Mouse (Mus musculus) heart, adult 2 months (tissue): ENCODE measurements around the gene Tmem104. TPM values are rescaled to one million over a fixed set of nuclear protein-coding genes. Genes with fewer than 3 reads are reported as not detected.
A peak's percentile ranks its signal among the peaks of the same experiment; 100 is the strongest.

Experiments used
- DNase-seq, 2 experiments: peaks; one replicate each; pipeline ENCODE4 v3.0.0; 2021
- H3K27ac ChIP-seq: fragments of 200-600 bp; 2 replicates; pipeline ENCODE4 v1.8.1; 2022
- H3K27me3 ChIP-seq: fragments of 200-500 bp; 2 replicates; pipeline ENCODE4 v1.6.1; 2012; ENCODE audit warnings: mild to moderate bottlenecking, low read length, inconsistent platforms, mixed read lengths; ENCODE audit not compliant: control insufficient read depth, insufficient read depth
- H3K36me3 ChIP-seq: fragments of 200-500 bp; 2 replicates; pipeline ENCODE4 v1.6.1; 2012; ENCODE audit warnings: low read length, inconsistent platforms; ENCODE audit not compliant: control insufficient read depth, insufficient read depth
- H3K4me1 ChIP-seq: fragments of 200-500 bp; 2 replicates; pipeline ENCODE4 v1.6.1; 2011; ENCODE audit warnings: low read length; ENCODE audit not compliant: control insufficient read depth, insufficient read depth
- H3K4me3 ChIP-seq: fragments of 200-600 bp; 2 replicates; pipeline ENCODE4 v1.8.1; 2022
- H3K79me2 ChIP-seq: fragments of 200-500 bp; replicated peaks from 2 replicates; pipeline ENCODE4 v1.6.1; 2012; ENCODE audit warnings: mild to moderate bottlenecking, inconsistent platforms, low read length, moderate library complexity, mixed read lengths; ENCODE audit not compliant: control insufficient read depth, insufficient read depth
- H3K9ac ChIP-seq: fragments of 200-500 bp; 2 replicates; pipeline ENCODE4 v1.6.1; 2012; ENCODE audit warnings: low read depth, mild to moderate bottlenecking, control low read depth, inconsistent platforms, low read length, mixed read lengths
- CTCF ChIP-seq: fragments of 200-600 bp; IDR thresholded peaks from 2 replicates; pipeline ENCODE4 v1.8.1; 2022; ENCODE audit warnings: antibody characterized with exemption, mild to moderate bottlenecking, moderate library complexity
- EP300 ChIP-seq: fragments of 200-500 bp; IDR thresholded peaks from 2 replicates; pipeline ENCODE4 v1.6.1; 2011; ENCODE audit warnings: low read depth, low read length, control low read depth; ENCODE audit not compliant: insufficient read depth
- POLR2A ChIP-seq: fragments of 200-500 bp; IDR thresholded peaks from 2 replicates; pipeline ENCODE4 v1.6.1; 2011; ENCODE audit warnings: mild to moderate bottlenecking, low read depth, low read length, control low read depth; ENCODE audit not compliant: insufficient read depth
- WGBS: fragments of 180-500 bp; shearing (Covaris S2); methylation state at CpG from one replicate; pipeline ENCODE4 v1.1.7; 2018; 5-methylcytosine and 5-hydroxymethylcytosine counted together
- intact Hi-C: fragments of 180-260 bp; cut with DNase I; formaldehyde crosslinking; loops from one replicate; pipeline ENCODE4 v1.15.1; 2025
- polyA plus RNA-seq: library from polyadenylated mRNA; depleted of rRNA; stranded (reverse); fragments of >200 nt; gene quantifications from 2 replicates; pipeline ENCODE4 v1.2.3, GENCODE M21; 2012
- total RNA-seq, 2 experiments: library from RNA; stranded (reverse); gene quantifications; 2 replicates each; pipeline ENCODE4 v1.2.3; 2021

The Tmem104 gene
- total and polyA plus RNA-seq, 3 experiments: 8.8 to 11.6 (median 9.9) TPM

DNA sequence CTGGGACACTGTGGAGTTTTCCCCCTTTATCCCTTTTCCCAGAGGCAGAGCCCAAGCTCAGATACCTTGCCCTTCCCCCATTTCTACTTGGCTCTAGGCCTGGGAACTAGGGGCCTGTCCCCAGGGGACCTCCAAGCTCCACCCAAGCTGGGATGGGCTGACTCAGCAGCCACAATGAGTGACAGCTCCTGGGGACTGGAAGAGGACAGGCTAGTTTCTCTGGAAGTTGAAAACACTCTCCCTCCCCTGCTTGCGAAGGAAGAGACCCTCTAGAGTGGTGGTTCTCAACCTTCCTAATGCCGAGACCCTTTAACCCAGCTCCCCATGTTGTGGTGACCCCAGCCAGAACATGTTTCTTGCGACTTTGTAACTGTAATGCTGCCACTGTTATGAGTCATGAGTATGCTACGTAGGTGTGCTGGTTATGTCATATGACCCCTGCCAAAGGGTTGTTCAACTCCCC is 14.4 kb upstream of the Tmem104 start:
- H3K4me1 ChIP-seq: peaks cover 2% of the 10 kb centered on the region; the same call in 1 of the 2 replicates
- no peak overlapping the region for H3K4me3 ChIP-seq
- DNase-seq: peak; percentile 61 to 63
- no peaks in the 10 kb centered on the region for H3K36me3 ChIP-seq
- WGBS: 55% methylated on average over 4 of the region's 4 CpGs
- no peaks in the 10 kb centered on the region for H3K79me2 ChIP-seq
- no peak overlapping the region for H3K27ac ChIP-seq
- no peaks in the 10 kb centered on the region for H3K27me3 ChIP-seq
- intact Hi-C loops: no loop called here
- TF ChIP-seq EP300: no peak
- TF ChIP-seq CTCF: no peak
- no peak for TF ChIP-seq POLR2A
- H3K9ac ChIP-seq: no peak overlapping the region

DNA sequence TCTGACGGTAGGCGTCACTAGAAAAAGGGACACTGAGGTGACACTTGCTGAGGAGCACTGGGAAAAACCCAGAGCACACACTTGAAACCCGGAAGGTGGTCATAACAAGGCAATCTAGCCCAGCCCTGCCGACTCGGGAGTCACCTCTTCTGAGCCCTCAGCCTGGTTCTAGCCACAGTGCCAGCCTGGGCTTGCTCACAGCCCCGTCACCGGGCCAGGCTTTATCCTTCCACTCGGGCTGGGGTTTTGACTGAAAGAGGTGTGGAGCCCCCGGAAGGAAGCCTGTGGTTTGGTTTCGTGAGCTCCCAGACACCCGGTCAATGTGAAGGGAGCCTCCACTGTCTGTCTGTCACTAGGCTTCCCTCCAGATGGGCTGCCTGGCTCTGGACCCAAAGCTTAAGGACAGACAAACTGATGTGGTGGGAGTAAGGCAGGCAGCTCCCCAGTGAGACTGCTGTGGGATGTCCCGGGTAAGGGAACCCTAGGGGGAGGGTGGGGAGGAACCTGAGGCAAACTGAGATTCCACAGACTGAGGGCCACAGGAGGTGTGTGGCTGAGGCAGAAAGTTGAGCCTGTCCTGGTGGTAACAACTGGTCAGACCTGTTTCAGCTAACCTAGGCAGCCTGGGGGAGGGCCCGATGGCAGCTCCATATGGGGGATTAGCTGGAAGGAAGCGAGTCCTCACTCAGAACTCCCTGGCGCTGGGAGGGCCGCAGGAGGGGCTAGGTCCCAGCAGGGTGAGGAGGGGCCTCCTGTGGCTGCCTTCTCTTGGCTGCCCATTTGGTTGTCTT is 13.5 kb upstream of the Tmem104 start:
- Histone ChIP-seq H3K79me2 (no peaks in the 10 kb centered on the region), H3K9ac (no peak overlapping the region), H3K4me1 (peaks cover 2% of the 10 kb centered on the region; the same call in 1 of the 2 replicates), H3K4me3 (no peak overlapping the region), H3K27ac (no peak overlapping the region), H3K27me3 (no peaks in the 10 kb centered on the region), H3K36me3 (no peaks in the 10 kb centered on the region)
- TF ChIP-seq CTCF (no peak), POLR2A (no peak), EP300 (no peak)
- intact Hi-C loops: no loop called here
- DNase-seq: no peak
- 47% methylated on average over 16 of the region's 16 CpGs for WGBS

DNA sequence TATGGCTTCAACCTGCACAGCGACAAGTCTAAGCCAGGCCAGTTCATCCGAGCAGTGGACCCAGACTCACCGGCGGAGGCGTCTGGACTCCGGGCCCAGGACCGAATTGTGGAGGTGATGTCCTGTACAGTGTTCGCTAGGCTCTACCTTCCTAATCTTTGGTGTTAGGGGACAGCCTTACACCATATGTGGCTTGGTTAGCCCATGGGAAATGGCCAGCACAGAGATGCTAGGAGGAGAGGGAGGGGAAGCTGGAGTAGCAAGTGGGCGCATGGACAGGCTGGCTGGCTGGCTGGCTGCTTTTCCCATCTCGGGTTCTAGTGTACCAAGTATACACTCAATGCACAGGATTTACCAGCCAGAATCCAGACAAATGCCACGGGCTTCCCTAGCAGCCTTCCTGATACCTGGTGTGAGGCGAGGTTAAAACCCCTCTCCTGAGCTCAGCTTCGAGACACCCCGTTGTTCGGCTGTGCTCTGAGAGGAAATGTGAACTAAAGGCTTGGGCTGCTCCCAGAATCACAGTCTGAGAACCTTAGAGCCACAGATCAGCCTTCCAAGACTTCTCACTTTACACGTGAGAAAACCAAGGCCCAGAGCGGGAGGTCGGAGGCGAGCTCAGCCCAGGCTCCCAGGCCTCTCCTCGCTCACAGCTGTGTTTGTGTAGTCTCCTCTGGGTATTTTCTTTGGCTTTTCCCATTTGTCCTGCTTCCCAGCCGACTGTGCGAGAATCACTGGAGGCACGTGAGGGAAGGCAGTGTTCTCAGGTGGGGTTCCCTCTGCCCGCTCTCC is 10.7 kb upstream of the Tmem104 start:
- Histone ChIP-seq H3K79me2 (no peaks in the 10 kb centered on the region), H3K4me1 (peaks cover 2% of the 10 kb centered on the region; the same call in 1 of the 2 replicates), H3K27me3 (no peaks in the 10 kb centered on the region), H3K27ac (peak overlapping the region; percentile 17; the same call in 1 of the 2 replicates), H3K9ac (0 out of 2 replicates have a peak overlapping the region, but pooled peaks have one; percentile 7), H3K4me3 (no peak overlapping the region), H3K36me3 (no peaks in the 10 kb centered on the region)
- 77% methylated on average over 24 of the region's 24 CpGs for WGBS
- TF ChIP-seq CTCF (no peak), EP300 (no peak), POLR2A (no peak)
- intact Hi-C loops: no loop called here
- DNase-seq: peak; percentile 27 to 45

DNA sequence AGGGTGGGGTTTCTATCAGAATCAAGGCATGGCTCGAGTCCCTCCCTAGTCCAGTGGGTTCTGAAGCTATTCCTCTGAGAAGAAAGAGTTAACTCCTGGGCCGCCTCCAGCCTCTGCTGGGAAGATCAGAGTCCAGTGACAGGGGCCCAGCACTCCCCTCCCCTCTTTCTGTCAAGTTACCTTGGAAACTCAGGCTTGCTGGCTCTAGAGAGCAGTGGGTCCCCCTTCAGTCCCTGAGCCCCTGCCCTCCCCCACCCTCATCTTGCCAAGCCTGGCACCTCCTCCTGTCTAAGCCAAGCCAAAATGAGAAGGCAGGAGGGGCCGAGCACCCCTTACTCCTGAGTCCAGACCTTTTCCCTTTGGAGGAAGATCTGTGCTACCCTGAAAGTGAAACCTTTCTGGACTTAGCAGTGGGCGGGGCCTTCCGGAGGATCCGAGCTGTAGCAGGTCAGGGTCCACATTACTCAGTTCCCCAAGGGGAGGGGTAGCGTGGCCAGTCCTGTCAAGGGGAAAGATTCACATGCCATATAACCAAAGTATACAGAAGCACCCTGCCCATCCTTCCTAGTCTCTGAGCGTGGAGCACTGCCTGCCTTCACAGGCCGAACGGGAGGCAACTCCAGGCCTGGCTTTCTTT is 9.6 kb upstream of the Tmem104 start:
- TF ChIP-seq CTCF: no peak
- TF ChIP-seq POLR2A: no peak
- no peak for TF ChIP-seq EP300
- intact Hi-C loops: no loop called here
- H3K36me3 ChIP-seq: no peaks in the 10 kb centered on the region
- H3K27me3 ChIP-seq: no peaks in the 10 kb centered on the region
- H3K9ac ChIP-seq: no peak overlapping the region
- WGBS: 74% methylated on average over 10 of the region's 10 CpGs
- no peaks in the 10 kb centered on the region for H3K79me2 ChIP-seq
- H3K4me3 ChIP-seq: no peak overlapping the region
- DNase-seq: no peak
- H3K4me1 ChIP-seq: no peaks in the 10 kb centered on the region
- H3K27ac ChIP-seq: no peak overlapping the region

DNA sequence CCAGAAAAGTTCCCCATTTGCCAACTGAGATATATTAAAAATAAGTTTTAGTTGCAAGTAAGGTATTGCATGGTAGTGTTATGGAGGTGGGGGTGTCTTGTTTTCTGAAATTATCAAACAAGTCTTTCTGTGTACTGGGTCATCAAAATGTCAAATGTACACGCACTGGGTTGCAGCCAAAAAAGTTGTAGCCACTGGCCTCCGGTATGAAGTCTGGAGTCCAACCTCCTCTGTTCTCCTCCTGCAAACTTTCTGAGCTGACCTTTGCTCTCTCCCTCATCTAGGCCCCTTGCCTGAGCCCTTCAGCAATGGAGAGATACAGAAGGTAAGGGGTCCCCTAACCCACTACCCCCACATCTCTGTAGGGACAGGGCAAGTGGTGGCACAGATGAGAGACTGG is 8.5 kb upstream of the Tmem104 start:
- Histone ChIP-seq H3K27ac (no peak overlapping the region), H3K79me2 (no peaks in the 10 kb centered on the region), H3K4me1 (no peaks in the 10 kb centered on the region), H3K9ac (no peak overlapping the region), H3K36me3 (no peaks in the 10 kb centered on the region), H3K4me3 (no peak overlapping the region), H3K27me3 (no peaks in the 10 kb centered on the region)
- intact Hi-C loops: no loop called here
- DNase-seq: no peak
- WGBS: 76% methylated on average over 2 of the region's 2 CpGs
- no peak for TF ChIP-seq CTCF

DNA sequence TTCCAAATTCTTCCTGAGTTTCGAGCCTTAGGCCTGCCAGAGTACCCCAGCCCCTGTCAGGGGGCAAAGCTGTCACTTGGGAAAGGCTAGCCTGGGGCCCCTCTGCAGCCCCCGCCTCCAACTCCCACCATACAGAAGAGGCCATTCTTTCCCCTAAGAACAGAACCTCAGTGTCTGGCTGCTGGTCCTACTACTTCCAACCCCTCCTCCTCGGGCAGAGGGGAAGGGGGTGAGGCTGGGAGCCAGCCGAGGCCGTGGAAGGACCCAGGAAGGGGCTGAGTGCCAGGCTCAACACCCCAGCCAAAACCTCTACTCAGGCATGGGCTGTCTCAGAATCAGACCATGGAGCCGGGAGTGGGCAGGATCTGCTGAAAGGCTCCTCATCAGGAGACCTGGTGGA is 8.1 kb upstream of the Tmem104 start:
- Histone ChIP-seq H3K36me3 (no peaks in the 10 kb centered on the region), H3K9ac (no peak overlapping the region), H3K79me2 (no peaks in the 10 kb centered on the region), H3K27me3 (no peaks in the 10 kb centered on the region), H3K27ac (no peak overlapping the region), H3K4me1 (no peaks in the 10 kb centered on the region), H3K4me3 (no peak overlapping the region)
- DNase-seq: no peak
- 70% methylated on average over 6 of the region's 6 CpGs for WGBS
- intact Hi-C loops: no loop called here
- no peak for TF ChIP-seq CTCF
- TF ChIP-seq POLR2A: no peak
- no peak for TF ChIP-seq EP300
